Mouse (Mus musculus): ENCODE measurements around the gene Rreb1.

GRCm38 (mm10) chr13:37943466-37943865 lies 165.3 kb downstream of the Rreb1 start:
- TF ChIP-seq GATA1 (IDR thresholded peaks at IDR 0.05; ENCODE audit: borderline replicate concordance, low read length) = no peak
- no peak for TF ChIP-seq FLI1 (IDR thresholded peaks at IDR 0.05; ENCODE audit: low read length)

All from megakaryocyte, embryonic 14.5 days (primary cell).